Mouse (Mus musculus) liver, embryonic 11.5 days (tissue): ENCODE results near the gene Aip. TPM values are rescaled to one million over a fixed set of nuclear protein-coding genes. Genes with fewer than 3 reads are reported as not detected.

ENCODE experiments used
- ATAC-seq: fragments of 200-750 bp; cut with Nextera tagmentation; replicated peaks from 2 replicates; pipeline ENCODE4 v1.8.0; 2017; ENCODE audit warnings: moderate number of reproducible peaks, mild to moderate bottlenecking, moderate TSS enrichment, moderate library complexity; ENCODE audit not compliant: low FRiP score
- DNase-seq: peaks from one replicate; pipeline ENCODE4 v3.0.0-alpha.2; 2017; ENCODE audit warnings: low spot score
- H3K27ac ChIP-seq: fragments of 300-500 bp; sonication (generic); 2 replicates; pipeline ENCODE4 v1.5.1; 2014; ENCODE audit warnings: mild to moderate bottlenecking, low read depth, low read length, control low read depth
- H3K27me3 ChIP-seq: fragments of 300-500 bp; sonication (generic); replicated peaks from 2 replicates; pipeline ENCODE4 v1.6.1; 2014; ENCODE audit warnings: low read length, mixed read lengths; ENCODE audit not compliant: control insufficient read depth, insufficient read depth
- H3K36me3 ChIP-seq: fragments of 300-500 bp; sonication (generic); 2 replicates; pipeline ENCODE4 v1.6.1; 2014; ENCODE audit warnings: mild to moderate bottlenecking, low read length, moderate library complexity, mixed read lengths; ENCODE audit not compliant: control insufficient read depth, insufficient read depth
- H3K4me1 ChIP-seq: fragments of 300-500 bp; sonication (generic); replicated peaks from 2 replicates; pipeline ENCODE4 v1.6.1; 2014; ENCODE audit warnings: low read length, mixed read lengths; ENCODE audit not compliant: control insufficient read depth, insufficient read depth
- H3K4me2 ChIP-seq: fragments of 300-500 bp; sonication (generic); 2 replicates; pipeline ENCODE4 v1.6.1; 2014; ENCODE audit warnings: mild to moderate bottlenecking, control low read depth, moderate library complexity
- H3K4me3 ChIP-seq: fragments of 300-500 bp; sonication (generic); 2 replicates; pipeline ENCODE4 v1.5.1; 2014; ENCODE audit warnings: low read depth, low read length, control low read depth
- H3K9ac ChIP-seq: fragments of 300-500 bp; sonication (generic); 2 replicates; pipeline ENCODE4 v1.6.1; 2014; ENCODE audit warnings: low read depth, low read length, control low read depth
- H3K9me3 ChIP-seq: fragments of 300-500 bp; sonication (generic); 2 replicates; pipeline ENCODE4 v1.6.1; 2016; ENCODE audit warnings: low read length, inconsistent platforms, mixed read lengths; ENCODE audit not compliant: control insufficient read depth
- WGBS: fragments of 180-500 bp; shearing (Covaris S2); extraction: QIAGEN DNeasy Blood & Tissue Kit; methylation state at CpG from one replicate; pipeline ENCODE4 v1.1.7; 2014; 5-methylcytosine and 5-hydroxymethylcytosine counted together
- polyA plus RNA-seq: library from polyadenylated mRNA; unstranded; fragments of >200 nt; fragmentation: Nextera tagmentation; extraction: Ambion mirVana; gene quantifications from 2 replicates; pipeline ENCODE4 v1.2.1, GENCODE M21; 2014

The Aip gene
- polyA plus RNA-seq, 1 experiment from 2014 or later, result 56.2 TPM

- WGBS, result 93% methylated on average over 10 of the region's 10 CpGs
- H3K27ac ChIP-seq, result no peak overlapping the region
- H3K4me3 ChIP-seq, result no peak overlapping the region
- no peaks in the 10 kb centered on the region for H3K27me3 ChIP-seq
- H3K36me3 ChIP-seq, result peaks cover 23% of the 10 kb centered on the region
- DNase-seq (no peak), ATAC-seq (no peak)
- no peaks in the 10 kb centered on the region for H3K9me3 ChIP-seq
- H3K9ac ChIP-seq, result no peak overlapping the region
- peaks cover 19% of the 10 kb centered on the region for H3K4me1 ChIP-seq
- no peak overlapping the region for H3K4me2 ChIP-seq
Measured at GRCm38 (mm10) chr19:4115144-4115543, 10.5 kb downstream of the Aip start.

- Histone ChIP-seq H3K9ac (peak overlapping the region; percentile 52; the same call in 1 of the 2 replicates), H3K4me2 (no peak overlapping the region), H3K4me1 (peaks cover 17% of the 10 kb centered on the region), H3K36me3 (peaks cover 23% of the 10 kb centered on the region), H3K27me3 (no peaks in the 10 kb centered on the region), H3K4me3 (no peak overlapping the region), H3K27ac (no peak overlapping the region), H3K9me3 (no peaks in the 10 kb centered on the region)
- WGBS, result 84% methylated on average over 10 of the region's 10 CpGs
- no peak for DNase-seq
- ATAC-seq, result no peak
Measured at GRCm38 (mm10) chr19:4114551-4114950, 11.1 kb downstream of the Aip start.

DNA sequence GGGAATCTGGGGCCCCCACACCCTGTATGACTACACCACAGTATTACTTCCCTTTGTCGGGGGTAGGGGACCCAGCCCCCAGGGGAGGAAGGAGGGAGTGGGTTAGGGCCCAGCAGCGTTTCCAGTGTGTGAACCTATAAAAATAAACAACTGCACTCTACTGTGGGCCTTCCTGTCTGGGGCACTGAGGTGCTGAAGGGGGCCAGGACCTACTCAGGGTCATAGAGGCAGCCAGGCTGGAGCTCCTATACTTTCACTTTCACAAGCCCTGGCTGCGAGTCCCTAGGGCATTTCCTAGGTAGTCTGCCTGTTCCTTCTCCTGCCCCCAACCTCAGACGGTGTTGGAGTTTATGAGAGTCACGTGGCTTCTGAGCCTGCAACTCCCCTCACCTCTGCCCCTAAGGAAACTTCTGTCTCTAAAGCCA, 11.8 kb downstream of the Aip start:
- peak overlapping the region; percentile 52 for H3K9ac ChIP-seq
- H3K27me3 ChIP-seq, result no peaks in the 10 kb centered on the region
- H3K9me3 ChIP-seq, result no peaks in the 10 kb centered on the region
- peaks cover 23% of the 10 kb centered on the region for H3K36me3 ChIP-seq
- peaks cover 17% of the 10 kb centered on the region for H3K4me1 ChIP-seq
- 33% methylated on average over 5 of the region's 5 CpGs for WGBS
- peak overlapping the region; percentile 58 for H3K27ac ChIP-seq
- H3K4me2 ChIP-seq, result peak overlapping the region; percentile 48
- ATAC-seq, result peak; percentile 38; the same call in 1 of the 2 replicates
- DNase-seq, result no peak
- H3K4me3 ChIP-seq, result peak overlapping the region; percentile 11; the same call in 1 of the 2 replicates

DNA sequence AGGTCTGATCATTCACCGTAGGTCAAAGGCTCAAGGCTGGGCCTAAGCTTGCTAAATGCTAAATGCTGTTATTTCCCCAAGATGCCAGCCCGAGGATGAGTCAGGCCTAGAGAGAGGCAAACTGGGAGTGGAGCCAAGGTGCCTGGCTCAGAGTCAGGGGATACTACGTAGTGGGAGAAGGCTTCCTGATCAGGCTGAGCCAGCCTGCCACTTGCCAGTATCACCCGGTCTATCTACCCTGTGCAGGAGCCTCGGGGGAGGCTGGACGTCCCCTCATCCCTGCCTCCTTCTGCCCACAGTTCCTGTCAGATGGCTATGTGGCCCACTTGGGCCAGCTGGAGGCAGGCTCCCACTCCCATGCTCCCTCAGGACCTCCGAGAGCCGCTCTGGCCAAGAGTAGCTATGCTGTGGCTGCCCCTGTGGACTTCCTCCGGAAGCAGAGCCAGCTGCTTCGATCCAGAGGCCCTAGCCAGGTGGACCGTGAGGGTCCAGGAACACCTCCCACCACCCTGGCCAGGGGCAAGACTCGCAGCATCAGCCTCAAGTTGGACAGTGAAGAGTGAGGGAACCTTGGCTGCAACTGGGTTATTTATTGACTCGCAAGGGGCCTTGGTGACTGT, 12.4 kb downstream of the Aip start:
- peak; percentile 64 for ATAC-seq

GRCm38 (mm10) chr19:4112063-4112960, 13.3 kb downstream of the Aip start:
- WGBS, result 90% methylated on average over 26 of the region's 26 CpGs
- ATAC-seq (no peak), DNase-seq (no peak)
- no peak overlapping the region for H3K4me2 ChIP-seq
- no peaks in the 10 kb centered on the region for H3K27me3 ChIP-seq
- peaks cover 23% of the 10 kb centered on the region for H3K36me3 ChIP-seq
- H3K9ac ChIP-seq, result no peak overlapping the region
- H3K27ac ChIP-seq, result no peak overlapping the region
- H3K4me1 ChIP-seq, result peaks cover 17% of the 10 kb centered on the region
- H3K4me3 ChIP-seq, result no peak overlapping the region
- H3K9me3 ChIP-seq, result no peaks in the 10 kb centered on the region

More for the DNA sequence above, 12.4 kb downstream of the Aip start:
- no peaks in the 10 kb centered on the region for H3K9me3 ChIP-seq
- peak overlapping the region; percentile 58 for H3K27ac ChIP-seq
- H3K9ac ChIP-seq, result peak overlapping the region; percentile 52
- H3K4me3 ChIP-seq, result peak overlapping the region; percentile 7; the same call in 1 of the 2 replicates
- H3K4me1 ChIP-seq, result peaks cover 17% of the 10 kb centered on the region
- no peaks in the 10 kb centered on the region for H3K27me3 ChIP-seq
- DNase-seq, result no peak
- H3K36me3 ChIP-seq, result peaks cover 23% of the 10 kb centered on the region
- WGBS, result 57% methylated on average over 13 of the region's 13 CpGs
- peak overlapping the region; percentile 48 for H3K4me2 ChIP-seq

DNA sequence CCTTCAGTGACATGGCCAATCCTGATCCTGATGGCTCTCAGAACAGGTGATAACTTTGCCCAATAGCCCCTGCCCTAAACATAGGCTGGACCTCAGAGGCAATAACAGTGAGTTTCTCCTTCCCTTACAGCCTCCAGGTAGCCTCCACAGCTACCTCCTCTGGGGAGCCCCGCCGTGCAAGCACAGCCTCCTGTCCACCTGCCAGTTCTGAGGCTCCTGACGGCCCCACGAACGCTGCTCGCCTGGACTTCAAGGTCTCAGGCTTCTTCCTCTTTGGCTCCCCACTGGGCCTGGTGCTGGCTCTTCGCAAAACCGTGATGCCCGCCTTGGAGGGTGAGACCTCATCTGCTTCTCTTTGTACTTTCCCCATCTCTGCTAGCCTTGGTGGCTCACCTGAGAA, 17.1 kb downstream of the Aip start:
- H3K4me3 ChIP-seq, result no peak overlapping the region
- 0 out of 2 replicates have a peak, but pooled peaks cover 5% of the 10 kb centered on the region for H3K27me3 ChIP-seq
- ATAC-seq (no peak), DNase-seq (no peak)
- H3K4me1 ChIP-seq, result peaks cover 7% of the 10 kb centered on the region
- H3K36me3 ChIP-seq, result peaks cover 2% of the 10 kb centered on the region; the same call in 1 of the 2 replicates
- WGBS, result 83% methylated on average over 9 of the region's 9 CpGs
- no peak overlapping the region for H3K27ac ChIP-seq
- no peaks in the 10 kb centered on the region for H3K9me3 ChIP-seq
- no peak overlapping the region for H3K4me2 ChIP-seq
- H3K9ac ChIP-seq, result no peak overlapping the region

DNA sequence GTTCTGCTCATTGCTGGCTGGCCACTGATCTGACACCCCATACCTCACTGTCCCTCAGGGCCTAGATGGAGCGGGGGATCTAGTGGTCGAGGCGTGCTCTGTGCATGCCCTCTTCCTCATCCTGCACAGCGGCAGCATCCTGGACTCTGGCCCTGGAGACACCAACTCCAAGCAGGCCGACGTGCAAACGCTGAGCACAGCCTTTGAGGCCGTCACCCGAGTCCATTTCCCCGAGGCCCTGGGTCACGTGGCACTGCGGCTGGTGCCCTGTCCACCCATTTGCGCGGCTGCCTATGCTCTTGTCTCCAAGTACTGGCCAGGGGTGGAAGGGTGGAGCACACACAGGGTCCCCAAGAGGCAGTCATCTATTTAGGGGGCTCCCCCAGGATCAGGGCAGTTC, 19.0 kb downstream of the Aip start:
- DNase-seq, result no peak
- peaks cover 11% of the 10 kb centered on the region for H3K27me3 ChIP-seq
- no peaks in the 10 kb centered on the region for H3K4me1 ChIP-seq
- no peak overlapping the region for H3K4me3 ChIP-seq
- 85% methylated on average over 14 of the region's 14 CpGs for WGBS
- H3K9me3 ChIP-seq, result no peaks in the 10 kb centered on the region
- H3K9ac ChIP-seq, result no peak overlapping the region
- H3K27ac ChIP-seq, result no peak overlapping the region
- ATAC-seq, result no peak
- no peaks in the 10 kb centered on the region for H3K36me3 ChIP-seq
- no peak overlapping the region for H3K4me2 ChIP-seq

- no peak for ATAC-seq
- 86% methylated on average over 16 of the region's 16 CpGs for WGBS
- H3K27me3 ChIP-seq, result peaks cover 27% of the 10 kb centered on the region
Measured at GRCm38 (mm10) chr19:4104675-4105194, 20.9 kb downstream of the Aip start.

More at GRCm38 (mm10) chr19:4104675-4105194, 20.9 kb downstream of the Aip start:
- Histone ChIP-seq H3K9ac (no peak overlapping the region), H3K4me1 (peaks cover 9% of the 10 kb centered on the region), H3K9me3 (no peaks in the 10 kb centered on the region), H3K4me2 (no peak overlapping the region), H3K4me3 (no peak overlapping the region), H3K27ac (no peak overlapping the region), H3K36me3 (no peaks in the 10 kb centered on the region)
- DNase-seq, result no peak
